Mouse (Mus musculus) stomach, embryonic 14.5 days (tissue): ENCODE data around the gene Fam185a. TPM values are rescaled to one million over a fixed set of nuclear protein-coding genes. Genes with fewer than 3 reads are reported as not detected.
A peak's percentile ranks its signal among the peaks of the same experiment; 100 is the strongest.

ENCODE experiments used
- ATAC-seq: fragments of 200-750 bp; cut with Nextera tagmentation; 2 replicates; pipeline ENCODE4 v1.8.0; 2017; ENCODE audit warnings: low read depth, moderate TSS enrichment; ENCODE audit not compliant: insufficient number of reproducible peaks, insufficient read depth, low FRiP score
- H3K27ac ChIP-seq: fragments of 300-500 bp; sonication (generic); 2 replicates; pipeline ENCODE4 v1.5.1; 2014; ENCODE audit warnings: mild to moderate bottlenecking, low read length, moderate library complexity, mixed read lengths
- H3K27me3 ChIP-seq: fragments of 300-500 bp; sonication (generic); 2 replicates; pipeline ENCODE4 v1.6.1; 2014; ENCODE audit warnings: low read length, control low read depth, mixed read lengths; ENCODE audit not compliant: control insufficient read depth, insufficient read depth
- H3K36me3 ChIP-seq: fragments of 300-500 bp; sonication (generic); 2 replicates; pipeline ENCODE4 v1.6.1; 2014; ENCODE audit warnings: mild to moderate bottlenecking, control low read depth, low read length, moderate library complexity, mixed read lengths; ENCODE audit not compliant: control insufficient read depth, insufficient read depth
- H3K4me1 ChIP-seq: fragments of 300-500 bp; sonication (generic); 2 replicates; pipeline ENCODE4 v1.6.1; 2014; ENCODE audit warnings: low read length, control low read depth, mixed read lengths; ENCODE audit not compliant: control insufficient read depth, insufficient read depth
- H3K4me2 ChIP-seq: fragments of 300-500 bp; sonication (generic); replicated peaks from 2 replicates; pipeline ENCODE4 v1.6.1; 2014; ENCODE audit warnings: low read depth, low read length, control low read depth
- H3K4me3 ChIP-seq: fragments of 300-500 bp; sonication (generic); 2 replicates; pipeline ENCODE4 v1.5.1; 2014; ENCODE audit warnings: low read depth, low read length, control low read depth
- H3K9ac ChIP-seq: fragments of 300-500 bp; sonication (generic); replicated peaks from 2 replicates; pipeline ENCODE4 v1.6.1; 2014; ENCODE audit warnings: low read depth, mild to moderate bottlenecking, control low read depth, low read length, moderate library complexity, mixed read lengths
- H3K9me3 ChIP-seq: fragments of 300-500 bp; sonication (generic); 2 replicates; pipeline ENCODE4 v1.6.1; 2016; ENCODE audit warnings: low read depth, low read length, control low read depth; ENCODE audit not compliant: control insufficient read depth
- WGBS: fragments of 180-500 bp; shearing (Covaris S2); extraction: QIAGEN DNeasy Blood & Tissue Kit; methylation state at CpG from one replicate; pipeline ENCODE4 v1.1.7; 2014; 5-methylcytosine and 5-hydroxymethylcytosine counted together
- polyA plus RNA-seq: library from polyadenylated mRNA; unstranded; fragments of >200 nt; fragmentation: Nextera tagmentation; extraction: Ambion mirVana; gene quantifications from 2 replicates; pipeline ENCODE4 v1.2.1, GENCODE M21; 2014

Gene Fam185a
- polyA plus RNA-seq, 1 experiment from 2014 or later, result 7.6 TPM

DNA sequence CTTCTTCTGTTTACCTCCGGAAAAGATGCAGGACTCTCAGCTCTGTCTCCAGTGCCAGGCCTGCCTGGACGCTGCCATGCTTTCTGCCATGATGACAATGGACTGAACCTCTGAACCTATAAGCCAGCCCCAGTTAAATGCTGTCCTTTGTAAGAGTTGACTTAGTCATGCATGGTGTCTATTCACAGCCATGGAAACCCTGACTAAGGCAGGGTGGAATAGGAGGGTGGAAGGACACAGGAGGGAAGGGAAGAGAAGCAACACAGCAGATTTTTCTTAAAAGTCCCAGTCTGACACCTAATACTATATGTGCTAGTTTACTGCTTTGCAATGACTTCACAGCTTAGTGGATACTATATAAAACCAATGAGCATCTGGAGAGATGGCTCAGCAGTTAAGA is 66.7 kb downstream of the Fam185a start:
- WGBS, result 86% methylated on average over 2 of the region's 2 CpGs
- H3K4me3 ChIP-seq, result no peak overlapping the region
- H3K36me3 ChIP-seq, result no peaks in the 10 kb centered on the region
- no peak for ATAC-seq
- H3K4me2 ChIP-seq, result no peak overlapping the region
- no peaks in the 10 kb centered on the region for H3K9me3 ChIP-seq
- H3K4me1 ChIP-seq, result peaks cover 18% of the 10 kb centered on the region; the same call in 1 of the 2 replicates
- H3K27ac ChIP-seq, result no peak overlapping the region
- no peak overlapping the region for H3K9ac ChIP-seq
- H3K27me3 ChIP-seq, result no peaks in the 10 kb centered on the region

DNA sequence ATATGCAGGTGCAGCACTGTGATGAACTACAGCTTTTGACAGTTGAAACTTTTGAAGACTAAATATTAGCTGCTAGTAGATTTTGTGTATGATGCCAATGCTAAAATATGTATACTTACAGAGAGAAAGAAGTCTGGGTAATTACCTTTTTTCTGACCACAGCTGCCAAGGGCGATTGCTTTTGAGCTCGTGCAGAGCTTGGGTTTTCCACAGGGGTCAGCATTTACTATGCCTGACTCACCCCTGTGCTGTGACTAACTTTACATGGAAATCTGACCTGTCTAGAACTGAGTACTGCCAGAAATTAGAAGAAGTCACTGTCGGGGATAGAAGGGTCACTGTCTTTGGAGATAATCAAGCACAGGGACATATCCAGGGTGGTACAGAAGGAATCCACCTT is 67.5 kb downstream of the Fam185a start:
- Histone ChIP-seq H3K27me3 (no peaks in the 10 kb centered on the region), H3K27ac (no peak overlapping the region), H3K9me3 (no peaks in the 10 kb centered on the region), H3K36me3 (no peaks in the 10 kb centered on the region), H3K4me2 (no peak overlapping the region), H3K9ac (no peak overlapping the region), H3K4me3 (no peak overlapping the region), H3K4me1 (peaks cover 13% of the 10 kb centered on the region; the same call in 1 of the 2 replicates)
- 75% methylated on average over 3 of the region's 3 CpGs for WGBS
- ATAC-seq, result no peak

DNA sequence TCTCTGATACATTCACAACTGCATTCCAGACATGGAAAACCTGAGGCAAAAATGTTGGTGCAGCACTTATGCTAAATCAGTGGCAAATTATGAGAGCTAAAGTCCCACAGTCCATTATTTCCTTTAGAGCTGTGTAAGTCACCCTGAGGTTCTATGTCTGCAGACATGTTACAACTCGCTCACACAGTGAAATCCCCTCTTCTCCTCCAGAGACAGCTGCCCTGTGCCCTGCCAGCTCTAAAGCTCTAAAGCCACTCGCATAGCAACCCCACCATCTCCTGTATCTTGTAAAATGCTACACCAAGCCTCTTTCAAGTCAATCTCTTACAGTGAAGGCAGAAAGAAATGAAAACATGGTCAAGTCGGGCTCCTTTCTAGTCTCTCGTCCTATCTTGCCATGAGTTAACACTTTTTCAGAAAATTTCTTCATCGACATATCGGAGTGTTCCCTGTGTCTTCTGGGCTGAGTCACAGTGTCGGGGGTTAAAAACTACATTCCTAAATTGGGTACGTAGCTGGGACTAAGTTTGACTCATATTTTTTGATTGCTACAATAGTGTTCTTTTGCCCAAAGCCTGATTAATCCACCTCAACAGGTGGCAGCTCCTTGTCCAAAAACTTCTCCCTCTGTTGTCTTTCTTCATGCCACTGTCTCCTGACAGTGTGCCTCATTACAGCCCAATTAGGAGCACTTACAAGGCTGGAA is 68.7 kb downstream of the Fam185a start:
- no peak for ATAC-seq
- H3K9me3 ChIP-seq, result no peaks in the 10 kb centered on the region
- H3K4me2 ChIP-seq, result no peak overlapping the region
- WGBS, result 82% methylated on average over 8 of the region's 8 CpGs
- no peak overlapping the region for H3K9ac ChIP-seq
- H3K4me3 ChIP-seq, result no peak overlapping the region
- no peak overlapping the region for H3K27ac ChIP-seq
- no peaks in the 10 kb centered on the region for H3K36me3 ChIP-seq
- H3K27me3 ChIP-seq, result no peaks in the 10 kb centered on the region
- peaks cover 10% of the 10 kb centered on the region; the same call in 1 of the 2 replicates for H3K4me1 ChIP-seq

DNA sequence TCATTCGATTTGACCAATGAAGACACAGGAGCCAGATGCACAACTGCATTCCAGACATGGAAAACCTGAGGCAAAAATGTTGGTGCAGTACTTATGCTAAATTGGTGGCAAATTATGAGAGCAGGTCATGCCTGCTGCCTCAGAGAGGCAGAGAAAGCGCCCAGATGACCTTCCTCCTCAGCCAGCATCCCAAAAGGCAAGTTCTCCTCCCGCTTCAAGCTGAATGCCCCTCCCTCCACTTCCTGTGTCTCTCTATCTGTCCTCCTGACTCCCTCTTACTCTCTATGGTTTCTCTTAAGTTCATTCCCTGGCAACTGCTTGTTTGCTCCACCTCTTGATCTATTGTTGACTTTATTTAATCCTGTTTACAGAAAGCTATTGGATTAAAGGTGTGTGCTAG is 70.0 kb downstream of the Fam185a start:
- Histone ChIP-seq H3K9me3 (no peaks in the 10 kb centered on the region), H3K27me3 (no peaks in the 10 kb centered on the region), H3K4me2 (no peak overlapping the region), H3K4me1 (peaks cover 2% of the 10 kb centered on the region; the same call in 1 of the 2 replicates), H3K27ac (no peak overlapping the region), H3K4me3 (no peak overlapping the region), H3K36me3 (no peaks in the 10 kb centered on the region), H3K9ac (no peak overlapping the region)
- ATAC-seq, result no peak
- 52% methylated on average over 3 of the region's 3 CpGs for WGBS

- no peak for ATAC-seq
- H3K9me3 ChIP-seq, result no peaks in the 10 kb centered on the region
- H3K4me1 ChIP-seq, result peaks cover 9% of the 10 kb centered on the region; the same call in 1 of the 2 replicates
- H3K4me3 ChIP-seq, result no peak overlapping the region
- no peaks in the 10 kb centered on the region for H3K27me3 ChIP-seq
- no peak overlapping the region for H3K9ac ChIP-seq
- H3K4me2 ChIP-seq, result no peak overlapping the region
- H3K36me3 ChIP-seq, result no peaks in the 10 kb centered on the region
- H3K27ac ChIP-seq, result no peak overlapping the region
- 62% methylated on average over 6 of the region's 6 CpGs for WGBS
Measured at GRCm38 (mm10) chr5:21496321-21496720, 71.6 kb downstream of the Fam185a start.

GRCm38 (mm10) chr5:21496881-21497280 is 72.1 kb downstream of the Fam185a start:
- H3K4me2 ChIP-seq, result no peak overlapping the region
- no peak for ATAC-seq
- peaks cover 12% of the 10 kb centered on the region; the same call in 1 of the 2 replicates for H3K4me1 ChIP-seq
- H3K4me3 ChIP-seq, result no peak overlapping the region
- no peaks in the 10 kb centered on the region for H3K9me3 ChIP-seq
- no peak overlapping the region for H3K9ac ChIP-seq
- no peaks in the 10 kb centered on the region for H3K27me3 ChIP-seq
- 72% methylated on average over 3 of the region's 3 CpGs for WGBS
- H3K36me3 ChIP-seq, result no peaks in the 10 kb centered on the region
- H3K27ac ChIP-seq, result no peak overlapping the region

DNA sequence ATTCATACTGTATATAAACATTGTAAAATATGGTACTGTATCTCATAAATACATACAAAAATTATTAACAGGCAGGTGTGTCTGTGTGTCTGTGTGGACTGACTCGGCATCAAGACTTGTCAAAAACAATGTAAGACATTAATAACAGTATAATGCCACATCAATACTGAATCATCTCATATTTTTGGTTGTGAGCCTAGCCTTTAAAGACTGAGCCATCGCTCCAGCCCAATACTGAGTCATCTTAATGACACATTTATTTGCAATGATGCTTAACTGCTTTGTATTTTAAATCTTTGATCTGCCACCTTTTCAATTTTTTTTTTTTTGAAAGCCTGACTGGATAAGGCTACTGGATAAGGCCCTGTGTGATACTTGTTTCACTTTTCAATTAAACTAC is 73.7 kb downstream of the Fam185a start:
- H3K4me3 ChIP-seq, result no peak overlapping the region
- peaks cover 12% of the 10 kb centered on the region; the same call in 1 of the 2 replicates for H3K4me1 ChIP-seq
- no peaks in the 10 kb centered on the region for H3K36me3 ChIP-seq
- H3K4me2 ChIP-seq, result no peak overlapping the region
- WGBS, result 84% methylated on average over 2 of the region's 2 CpGs
- H3K9me3 ChIP-seq, result no peaks in the 10 kb centered on the region
- peak overlapping the region; percentile 64; the same call in 1 of the 2 replicates for H3K27ac ChIP-seq
- H3K27me3 ChIP-seq, result no peaks in the 10 kb centered on the region
- H3K9ac ChIP-seq, result no peak overlapping the region
- no peak for ATAC-seq

DNA sequence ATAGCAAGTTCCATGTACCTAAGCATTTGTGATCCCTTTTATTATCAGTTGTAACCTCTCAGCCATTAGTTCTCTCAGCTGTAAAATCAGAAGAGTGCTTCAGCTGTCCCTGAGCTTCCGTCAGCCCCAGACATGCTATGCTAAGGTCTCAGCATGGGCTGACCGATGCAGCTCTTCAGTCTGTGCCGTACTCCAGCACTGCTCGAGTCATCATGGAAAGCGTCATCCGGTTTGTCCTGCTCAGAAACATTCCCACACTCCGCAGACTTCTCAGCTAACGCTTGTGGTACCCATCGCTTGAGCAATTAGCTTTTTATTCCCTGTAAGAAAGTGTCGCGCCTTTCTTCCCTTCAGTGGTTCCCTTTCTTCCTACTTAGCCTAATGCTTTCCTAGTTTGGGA is 74.2 kb downstream of the Fam185a start:
- Histone ChIP-seq H3K4me2 (no peak overlapping the region), H3K4me1 (peaks cover 12% of the 10 kb centered on the region; the same call in 1 of the 2 replicates), H3K27ac (peak overlapping the region; percentile 64; the same call in 1 of the 2 replicates), H3K27me3 (no peaks in the 10 kb centered on the region), H3K4me3 (no peak overlapping the region), H3K9me3 (no peaks in the 10 kb centered on the region), H3K36me3 (no peaks in the 10 kb centered on the region), H3K9ac (no peak overlapping the region)
- WGBS, result 77% methylated on average over 11 of the region's 11 CpGs
- ATAC-seq, result no peak

- Histone ChIP-seq H3K4me3 (no peak overlapping the region), H3K4me1 (peaks cover 12% of the 10 kb centered on the region; the same call in 1 of the 2 replicates), H3K4me2 (no peak overlapping the region), H3K9ac (no peak overlapping the region), H3K36me3 (no peaks in the 10 kb centered on the region), H3K27ac (no peak overlapping the region), H3K27me3 (no peaks in the 10 kb centered on the region), H3K9me3 (no peaks in the 10 kb centered on the region)
- 36% methylated on average over 10 of the region's 10 CpGs for WGBS
- no peak for ATAC-seq
Measured at GRCm38 (mm10) chr5:21500133-21500532, 75.4 kb downstream of the Fam185a start.
